Mouse (Mus musculus): ENCODE measurements around the gene Tmem163. TPM values are rescaled to one million over a fixed set of nuclear protein-coding genes. Genes with fewer than 3 reads are reported as not detected.

The Tmem163 gene
- polyA plus RNA-seq, 1 experiment, result 0.22 TPM

DNA sequence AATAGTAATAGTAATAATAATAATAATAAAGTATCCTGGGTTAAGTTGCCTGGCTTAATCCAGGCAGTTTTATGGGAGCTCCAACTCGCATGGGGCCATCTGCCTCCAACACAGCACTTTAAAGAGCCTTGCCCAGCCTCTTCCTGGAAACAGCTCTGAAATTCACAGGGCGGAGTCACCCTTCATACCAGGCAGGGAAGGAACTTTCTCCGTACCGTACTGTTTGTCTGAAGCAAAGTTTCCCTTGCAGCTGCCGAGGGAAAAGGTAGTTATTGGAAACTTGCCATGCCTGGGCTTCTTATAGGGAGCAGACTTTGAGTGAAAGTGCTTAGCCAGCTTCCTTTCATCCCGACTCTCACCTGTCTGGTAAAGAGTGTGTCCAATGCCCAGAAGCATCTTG is 242.3 kb downstream of the Tmem163 start:
- no peak for TF ChIP-seq POLR2A (IDR thresholded peaks at IDR 0.05; ENCODE audit: control insufficient read depth, low read depth, low read length)
- no peak for TF ChIP-seq CTCF (IDR thresholded peaks at IDR 0.05; ENCODE audit: control insufficient read depth, insufficient read depth, insufficient replicate concordance, low read depth, low read length)
- H3K4me1 ChIP-seq (ENCODE audit: control insufficient read depth, insufficient read depth, low read length), result no peaks in the 10 kb centered on the region
- H3K4me3 ChIP-seq (ENCODE audit: control insufficient read depth, low read depth, low read length), result no peak overlapping the region
- no peak overlapping the region for H3K27ac ChIP-seq (ENCODE audit: control insufficient read depth, insufficient read depth, low read depth, low read length)
- no peaks in the 10 kb centered on the region for H3K27me3 ChIP-seq (ENCODE audit: control insufficient read depth, insufficient read depth, low read length)
- H3K36me3 ChIP-seq (ENCODE audit: control insufficient read depth, insufficient read depth, low read length), result no peaks in the 10 kb centered on the region

Other genes starting within 250 kb of the Tmem163 start
- not detected in 2 replicates for gene Acmsd, start 49.9 kb upstream of the Tmem163 start, polyA plus RNA-seq (2012; rRNA removed)
- 9.4 and 10.9 TPM in 2 replicates for gene Ccnt2, start 94.6 kb upstream of the Tmem163 start, polyA plus RNA-seq (2012; rRNA removed)
- 0.02 TPM in 1 of 2 replicates, not detected in the other for gene Map3k19, start 175.5 kb upstream of the Tmem163 start, polyA plus RNA-seq (2012; rRNA removed)
- gene Rab3gap1, start 189.2 kb upstream of the Tmem163 start, polyA plus RNA-seq (2012; rRNA removed), result 7.7 and 8.1 TPM in 2 replicates